Mouse (Mus musculus): ENCODE measurements around the gene Tomm40. TPM values are rescaled to one million over a fixed set of nuclear protein-coding genes. Genes with fewer than 3 reads are reported as not detected.

The Tomm40 gene
- polyA plus RNA-seq, 1 experiment from 2014 or later: 210 TPM

- peak; percentile 60 for DNase-seq (ENCODE audit: low spot score)
Measured at GRCm38 (mm10) chr7:19698907-19699826, 16.1 kb downstream of the Tomm40 start, which contains the start of gene Apoe. Apoe (minus strand) TSS chr7:19699188.

GRCm38 (mm10) chr7:19697949-19698906 lies 17.0 kb downstream of the Tomm40 start:
- DNase-seq (ENCODE audit: low spot score): peak; percentile 57
- H3K27ac ChIP-seq (replicated peaks): peak overlapping the region; percentile 80
- 1% methylated on average over 28 of the region's 28 CpGs for WGBS
- H3K4me3 ChIP-seq: peak overlapping the region; percentile 59
- peaks cover 6% of the 10 kb centered on the region for H3K9me3 ChIP-seq (replicated peaks)
- peaks cover 51% of the 10 kb centered on the region for H3K4me1 ChIP-seq
- H3K27me3 ChIP-seq (ENCODE audit: low read depth, poor library complexity, severe bottlenecking): no peaks in the 10 kb centered on the region
- peaks cover 33% of the 10 kb centered on the region for H3K36me3 ChIP-seq

More at GRCm38 (mm10) chr7:19698907-19699826, 16.1 kb downstream of the Tomm40 start, which contains the start of gene Apoe:
- Histone ChIP-seq H3K4me3 (peak within 1 kb of the TSS; percentile 59), H3K4me1 (peaks cover 46% of the 10 kb centered on the region), H3K27me3 (ENCODE audit: low read depth, poor library complexity, severe bottlenecking) (no peaks in the 10 kb centered on the region), H3K27ac (replicated peaks) (peak within 1 kb of the TSS; percentile 80), H3K9me3 (replicated peaks) (peaks cover 6% of the 10 kb centered on the region), H3K36me3 (peaks cover 43% of the 10 kb centered on the region)
- 1% methylated on average over 20 of the region's 20 CpGs for WGBS

GRCm38 (mm10) chr7:19696336-19696873 lies 18.8 kb downstream of the Tomm40 start:
- DNase-seq (ENCODE audit: low spot score): no peak
- Histone ChIP-seq H3K27me3 (ENCODE audit: low read depth, poor library complexity, severe bottlenecking) (no peaks in the 10 kb centered on the region), H3K9me3 (replicated peaks) (peaks cover 7% of the 10 kb centered on the region), H3K4me3 (no peak overlapping the region), H3K4me1 (peaks cover 60% of the 10 kb centered on the region), H3K27ac (replicated peaks) (no peak overlapping the region), H3K36me3 (peaks cover 15% of the 10 kb centered on the region)
- WGBS: 90% methylated on average over 34 of the region's 34 CpGs

- 79% methylated on average over 6 of the region's 6 CpGs for WGBS
- peaks cover 14% of the 10 kb centered on the region for H3K36me3 ChIP-seq
- H3K27me3 ChIP-seq (ENCODE audit: low read depth, poor library complexity, severe bottlenecking): no peaks in the 10 kb centered on the region
- no peak overlapping the region for H3K27ac ChIP-seq (replicated peaks)
- peaks cover 10% of the 10 kb centered on the region for H3K9me3 ChIP-seq (replicated peaks)
- DNase-seq (ENCODE audit: low spot score): no peak
- H3K4me3 ChIP-seq: no peak overlapping the region
- H3K4me1 ChIP-seq: peaks cover 54% of the 10 kb centered on the region
Measured at GRCm38 (mm10) chr7:19695881-19696280, 19.4 kb downstream of the Tomm40 start.

GRCm38 (mm10) chr7:19695213-19695594 lies 20.0 kb downstream of the Tomm40 start:
- no peak for DNase-seq (ENCODE audit: low spot score)
- Histone ChIP-seq H3K27ac (replicated peaks) (no peak overlapping the region), H3K27me3 (ENCODE audit: low read depth, poor library complexity, severe bottlenecking) (no peaks in the 10 kb centered on the region), H3K4me3 (no peak overlapping the region), H3K36me3 (peaks cover 14% of the 10 kb centered on the region), H3K9me3 (replicated peaks) (peaks cover 10% of the 10 kb centered on the region), H3K4me1 (peaks cover 48% of the 10 kb centered on the region)
- WGBS: 51% methylated on average over 8 of the region's 8 CpGs

GRCm38 (mm10) chr7:19694336-19695212 lies 20.7 kb downstream of the Tomm40 start:
- no peak for DNase-seq (ENCODE audit: low spot score)
- Histone ChIP-seq H3K4me1 (peaks cover 43% of the 10 kb centered on the region), H3K4me3 (no peak overlapping the region), H3K9me3 (replicated peaks) (peaks cover 10% of the 10 kb centered on the region), H3K36me3 (peaks cover 14% of the 10 kb centered on the region), H3K27me3 (ENCODE audit: low read depth, poor library complexity, severe bottlenecking) (no peaks in the 10 kb centered on the region), H3K27ac (replicated peaks) (no peak overlapping the region)
- 84% methylated on average over 10 of the region's 10 CpGs for WGBS

GRCm38 (mm10) chr7:19693421-19693820 lies 21.8 kb downstream of the Tomm40 start:
- DNase-seq (ENCODE audit: low spot score): no peak
- Histone ChIP-seq H3K4me1 (peaks cover 31% of the 10 kb centered on the region), H3K4me3 (no peak overlapping the region), H3K36me3 (peaks cover 14% of the 10 kb centered on the region), H3K27me3 (ENCODE audit: low read depth, poor library complexity, severe bottlenecking) (no peaks in the 10 kb centered on the region), H3K27ac (replicated peaks) (peak overlapping the region; percentile 76), H3K9me3 (replicated peaks) (peaks cover 10% of the 10 kb centered on the region)
- 37% methylated on average over 10 of the region's 10 CpGs for WGBS

GRCm38 (mm10) chr7:19691873-19692865 lies 23.1 kb downstream of the Tomm40 start, which contains the start of gene Apoc1:
Apoc1 (minus strand) TSS chr7:19692660.
- peaks cover 14% of the 10 kb centered on the region for H3K36me3 ChIP-seq

GRCm38 (mm10) chr7:19691434-19691833 lies 23.8 kb downstream of the Tomm40 start:
- WGBS: 81% methylated on average over 6 of the region's 6 CpGs
- peaks cover 5% of the 10 kb centered on the region for H3K9me3 ChIP-seq (replicated peaks)
- H3K4me3 ChIP-seq: no peak overlapping the region
- H3K4me1 ChIP-seq: peaks cover 23% of the 10 kb centered on the region
- no peaks in the 10 kb centered on the region for H3K27me3 ChIP-seq (ENCODE audit: low read depth, poor library complexity, severe bottlenecking)
- no peak overlapping the region for H3K27ac ChIP-seq (replicated peaks)
- DNase-seq (ENCODE audit: low spot score): no peak
- H3K36me3 ChIP-seq: peaks cover 8% of the 10 kb centered on the region

More at GRCm38 (mm10) chr7:19691873-19692865, 23.1 kb downstream of the Tomm40 start, which contains the start of gene Apoc1:
- DNase-seq (ENCODE audit: low spot score): no peak
- Histone ChIP-seq H3K4me1 (peaks cover 23% of the 10 kb centered on the region), H3K9me3 (replicated peaks) (peaks cover 10% of the 10 kb centered on the region), H3K27ac (replicated peaks) (peak within 1 kb of the TSS; percentile 76), H3K4me3 (no peak within 1 kb of the TSS), H3K27me3 (ENCODE audit: low read depth, poor library complexity, severe bottlenecking) (no peaks in the 10 kb centered on the region)
- 48% methylated on average over 27 of the region's 28 CpGs for WGBS

- WGBS: 86% methylated on average over 4 of the region's 4 CpGs
Measured at GRCm38 (mm10) chr7:19690845-19691244, 24.4 kb downstream of the Tomm40 start.

More at GRCm38 (mm10) chr7:19690845-19691244, 24.4 kb downstream of the Tomm40 start:
- H3K4me1 ChIP-seq: peaks cover 23% of the 10 kb centered on the region
- H3K27ac ChIP-seq (replicated peaks): no peak overlapping the region
- H3K36me3 ChIP-seq: peaks cover 2% of the 10 kb centered on the region
- H3K27me3 ChIP-seq (ENCODE audit: low read depth, poor library complexity, severe bottlenecking): no peaks in the 10 kb centered on the region
- DNase-seq (ENCODE audit: low spot score): no peak
- no peak overlapping the region for H3K4me3 ChIP-seq
- 0 out of 2 replicates have a peak, but pooled peaks cover 3% of the 10 kb centered on the region for H3K9me3 ChIP-seq (replicated peaks)
